Mouse (Mus musculus): ENCODE data around the gene P3h1. TPM values are rescaled to one million over a fixed set of nuclear protein-coding genes. Genes with fewer than 3 reads are reported as not detected.

P3h1 gene
- total and polyA plus RNA-seq, 3 experiments: 15.7 to 30.2 TPM; not detected in 1

GRCm38 (mm10) chr4:119244468-119245240 lies 11.9 kb downstream of the P3h1 start:
- Histone ChIP-seq H3K27me3 (ENCODE audit: control insufficient read depth in 1 of 2, insufficient read depth in 2 of 2, low read length in 2 of 2) (no peaks in the 10 kb centered on the region), H3K9ac (ENCODE audit: control insufficient read depth, low read depth, low read length, poor library complexity, severe bottlenecking) (no peak overlapping the region), H3K36me3 (ENCODE audit: control insufficient read depth in 1 of 2, insufficient read depth in 2 of 2, low read length in 2 of 2) (no peaks in the 10 kb centered on the region; a peak in 1 of 4 replicates), H3K9me3 (replicated peaks; ENCODE audit: insufficient read depth, low read length) (no peaks in the 10 kb centered on the region), H3K4me1 (ENCODE audit: control insufficient read depth in 1 of 2, insufficient read depth in 2 of 2, low read length in 2 of 2) (no peaks in the 10 kb centered on the region; a peak in 2 of 4 replicates), H3K4me3 (ENCODE audit: control insufficient read depth in 1 of 2, insufficient read depth in 1 of 2, low read depth in 2 of 2, low read length in 2 of 2) (no peak overlapping the region), H3K27ac (ENCODE audit: control insufficient read depth, low read depth, low read length) (no peak overlapping the region), H3K79me2 (ENCODE audit: control insufficient read depth, insufficient read depth, low read length, poor library complexity) (no peaks in the 10 kb centered on the region)
- no peak for TF ChIP-seq POLR2A (IDR thresholded peaks at IDR 0.05; ENCODE audit: control insufficient read depth in 1 of 2, insufficient read depth in 1 of 2, low read depth in 1 of 2, low read length in 2 of 2, poor library complexity in 1 of 2)
- DNase-seq (ENCODE audit: low read depth, low spot score): no peak

GRCm38 (mm10) chr4:119245556-119245955 lies 12.8 kb downstream of the P3h1 start:
- DNase-seq (ENCODE audit: low read depth, low spot score): no peak
- TF ChIP-seq RCOR1 (IDR thresholded peaks at IDR 0.05; ENCODE audit: low read depth, low read length) (no peak), ZKSCAN1 (IDR thresholded peaks at IDR 0.05; ENCODE audit: low read depth, low read length) (no peak), GATA1 (IDR thresholded peaks at IDR 0.05; ENCODE audit: low read depth, low read length) (no peak), TBP (IDR thresholded peaks at IDR 0.05; ENCODE audit: low read depth, low read length) (no peak), RAD21 (IDR thresholded peaks at IDR 0.05; ENCODE audit: low read depth, low read length) (no peak), TCF12 (IDR thresholded peaks at IDR 0.05; ENCODE audit: low read depth, low read length) (no peak), MYB (IDR thresholded peaks at IDR 0.05; ENCODE audit: low read depth, low read length) (no peak), HCFC1 (IDR thresholded peaks at IDR 0.05; ENCODE audit: low read depth, low read length) (no peak), BHLHE40 (IDR thresholded peaks at IDR 0.05; ENCODE audit: borderline replicate concordance, low read depth, low read length) (no peak), POLR2AphosphoS2 (IDR thresholded peaks at IDR 0.05; ENCODE audit: low read length) (no peak), MXI1 (IDR thresholded peaks at IDR 0.05; ENCODE audit: low read depth, low read length) (no peak), NRF1 (IDR thresholded peaks at IDR 0.05; ENCODE audit: insufficient read depth, low read depth, low read length, poor library complexity, severe bottlenecking) (no peak), MAZ (IDR thresholded peaks at IDR 0.05; ENCODE audit: low read depth, low read length) (no peak), MYC (IDR thresholded peaks at IDR 0.05; ENCODE audit: low read depth, low read length) (no peak), TAL1 (IDR thresholded peaks at IDR 0.05; ENCODE audit: low read length) (no peak), ETS1 (IDR thresholded peaks at IDR 0.05; ENCODE audit: low read depth, low read length) (no peak), MAFK (IDR thresholded peaks at IDR 0.05; ENCODE audit: borderline replicate concordance, low read depth, low read length) (no peak), ZC3H11A (IDR thresholded peaks at IDR 0.05; ENCODE audit: low read depth, low read length) (no peak)
- Histone ChIP-seq H3K79me2 (ENCODE audit: control insufficient read depth, insufficient read depth, low read length, poor library complexity) (no peaks in the 10 kb centered on the region), H3K4me3 (ENCODE audit: control insufficient read depth in 1 of 2, insufficient read depth in 1 of 2, low read depth in 2 of 2, low read length in 2 of 2) (no peak overlapping the region), H3K9me3 (replicated peaks; ENCODE audit: insufficient read depth, low read length) (no peaks in the 10 kb centered on the region), H3K4me1 (ENCODE audit: control insufficient read depth in 1 of 2, insufficient read depth in 2 of 2, low read length in 2 of 2) (no peaks in the 10 kb centered on the region), H3K9ac (ENCODE audit: control insufficient read depth, low read depth, low read length, poor library complexity, severe bottlenecking) (no peak overlapping the region), H3K27ac (ENCODE audit: control insufficient read depth, low read depth, low read length) (no peak overlapping the region), H3K36me3 (ENCODE audit: control insufficient read depth in 1 of 2, insufficient read depth in 2 of 2, low read length in 2 of 2) (no peaks in the 10 kb centered on the region; a peak in 1 of 4 replicates), H3K27me3 (ENCODE audit: control insufficient read depth in 1 of 2, insufficient read depth in 2 of 2, low read length in 2 of 2) (no peaks in the 10 kb centered on the region)
